Mouse (Mus musculus) central nervous system, embryonic 14 days (tissue): ENCODE data around the gene Abtb2. TPM values are rescaled to one million over a fixed set of nuclear protein-coding genes. Genes with fewer than 3 reads are reported as not detected.

Experiments
- polyA plus RNA-seq: library from polyadenylated mRNA; depleted of rRNA; stranded (reverse); fragments of >200 nt; gene quantifications from 2 replicates; pipeline ENCODE4 v1.2.3, GENCODE M21; 2012; rRNA removed

Gene Abtb2
- polyA plus RNA-seq = 10.1 and 15.4 TPM in 2 replicates

GRCm38 (mm10) chr2:103565732-103566422, at the start of gene Abtb2:
Gene Abtb2 (plus strand): TSS chr2:103566310.

GRCm38 (mm10) chr2:103760906-103761716, 195.0 kb downstream of the Abtb2 start, which contains the start of gene Nat10:
Gene Nat10 (minus strand): TSS chr2:103761270.

Other genes starting within 250 kb of the Abtb2 start
- gene Elf5, start 154.6 kb upstream of the Abtb2 start, polyA plus RNA-seq = 0.80 TPM in 1 of 2 replicates, not detected in the other
- gene Cat, start 81.2 kb upstream of the Abtb2 start, polyA plus RNA-seq = 50.3 and 56.7 TPM in 2 replicates
- gene Nat10, start 195.0 kb downstream of the Abtb2 start, polyA plus RNA-seq = 49.9 and 51.2 TPM in 2 replicates
- 313 and 346 TPM in 2 replicates for gene Caprin1, start 231.3 kb downstream of the Abtb2 start, polyA plus RNA-seq